Mouse (Mus musculus) right cerebral cortex, postnatal 25 days (tissue): ENCODE data around the gene Cd82.

Source experiments
- DNase-seq: peaks from one replicate; pipeline ENCODE4 v3.0.0; 2022

The Cd82 gene

DNA sequence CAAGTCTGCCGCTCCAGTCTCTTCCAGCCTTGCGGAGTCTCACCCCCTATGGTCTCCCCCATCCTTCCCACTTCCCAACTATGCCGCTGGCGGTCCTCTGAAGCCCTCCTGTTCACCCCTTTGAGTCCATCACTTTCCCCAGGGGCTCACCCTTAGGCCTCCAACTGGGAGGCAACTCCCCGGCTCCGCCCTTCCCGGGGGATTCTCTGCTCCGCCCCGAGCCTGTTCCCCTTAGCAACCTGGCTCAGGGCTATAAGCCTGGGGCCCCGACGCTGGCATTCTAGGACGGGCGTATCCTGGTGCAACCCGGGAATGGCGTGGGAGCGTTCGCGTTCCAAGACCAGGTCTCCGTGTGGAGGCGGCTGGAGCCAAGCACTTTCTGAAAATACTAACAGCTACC, at the start of gene Cd82:
Gene Cd82, minus strand, starts transcription at position 381 of the 400 bp plus-strand sequence.
- DNase-seq, result no peak

DNA sequence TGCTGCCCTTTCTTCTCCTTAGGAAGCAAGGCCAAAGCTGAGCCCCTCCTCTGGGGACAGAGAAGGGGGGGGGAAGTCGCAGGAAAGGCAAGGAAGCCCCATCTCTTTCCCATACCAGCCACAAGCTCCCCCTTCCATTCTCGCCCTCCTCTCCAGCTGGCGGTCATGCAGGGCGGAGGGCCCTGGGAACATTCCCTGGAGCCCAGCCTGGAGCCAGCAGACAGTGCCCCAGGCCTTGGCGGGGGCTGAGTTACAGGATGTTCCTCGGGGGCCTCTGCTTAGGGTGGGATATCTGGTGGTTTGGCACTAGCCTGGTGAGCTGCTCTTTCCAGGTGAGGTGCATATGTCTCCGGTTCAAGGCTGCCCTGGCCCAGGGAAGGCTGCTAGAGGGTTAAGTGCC, 49.2 kb upstream of the Cd82 start:
- no peak for DNase-seq

DNA sequence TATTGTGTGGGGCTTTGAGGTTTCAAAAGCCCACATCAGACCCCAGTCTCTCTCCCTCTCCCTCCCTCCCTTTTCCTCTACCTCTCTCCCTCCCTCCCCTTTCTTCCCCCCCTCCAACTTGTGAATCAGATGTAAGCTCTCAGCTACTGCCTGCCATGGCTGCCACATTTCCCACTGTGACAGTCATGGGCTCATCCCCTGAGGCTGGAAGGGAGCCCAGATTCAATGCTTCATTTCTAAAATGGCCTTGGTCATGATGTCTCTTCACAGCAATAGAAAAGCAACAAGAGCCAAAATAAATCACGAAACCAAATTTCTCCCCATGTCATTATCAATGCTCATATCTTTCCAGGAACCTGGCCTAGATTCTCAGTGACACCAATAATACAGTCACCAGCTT, 47.9 kb upstream of the Cd82 start:
- peak; percentile 25 for DNase-seq

DNA sequence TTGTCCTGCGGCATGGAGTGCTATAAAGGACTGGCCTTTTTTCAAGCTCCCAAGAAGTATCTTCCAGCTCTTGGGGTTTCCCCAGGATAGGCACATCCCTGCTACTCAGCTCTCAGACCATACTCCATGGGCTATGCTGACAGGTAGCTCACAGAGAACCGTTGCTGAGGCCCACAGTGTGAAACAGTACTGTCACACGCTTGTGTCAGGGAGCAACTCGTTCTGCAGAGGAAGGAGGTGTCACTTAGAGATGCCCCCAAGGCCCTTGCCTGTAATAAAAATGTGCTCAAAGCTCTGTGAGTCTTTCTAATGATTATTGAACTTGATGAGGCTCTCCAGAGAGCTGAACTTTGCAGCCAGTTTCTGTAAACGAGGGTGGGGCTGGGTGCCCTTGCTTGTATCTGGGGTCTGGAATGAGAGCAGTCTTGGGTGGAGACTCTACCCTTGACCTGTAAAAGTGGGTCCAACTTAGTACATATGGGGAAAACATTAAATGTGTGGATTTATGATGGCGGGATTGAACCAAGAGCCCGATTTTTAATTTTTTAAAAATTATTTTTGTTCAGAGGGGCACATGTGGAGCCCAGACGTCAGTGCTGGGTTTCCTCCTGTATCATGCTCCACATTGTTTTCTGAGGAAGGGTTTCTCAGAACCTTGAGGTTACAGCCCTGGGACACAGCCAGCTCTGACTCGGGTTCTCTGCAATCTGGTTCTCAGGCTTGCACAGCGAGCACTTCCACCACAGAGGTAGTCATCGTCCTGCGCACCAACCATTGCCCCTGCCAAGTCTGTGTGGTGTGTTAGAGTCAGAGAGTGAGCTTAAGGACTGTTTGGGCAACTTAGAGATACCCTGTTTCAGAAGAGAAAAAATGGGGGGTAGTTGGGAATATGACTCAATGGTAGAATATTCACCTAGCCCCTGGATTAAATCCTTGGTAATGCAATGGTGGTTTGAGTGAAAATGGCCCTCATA, 47.1 kb upstream of the Cd82 start:
- no peak for DNase-seq

DNA sequence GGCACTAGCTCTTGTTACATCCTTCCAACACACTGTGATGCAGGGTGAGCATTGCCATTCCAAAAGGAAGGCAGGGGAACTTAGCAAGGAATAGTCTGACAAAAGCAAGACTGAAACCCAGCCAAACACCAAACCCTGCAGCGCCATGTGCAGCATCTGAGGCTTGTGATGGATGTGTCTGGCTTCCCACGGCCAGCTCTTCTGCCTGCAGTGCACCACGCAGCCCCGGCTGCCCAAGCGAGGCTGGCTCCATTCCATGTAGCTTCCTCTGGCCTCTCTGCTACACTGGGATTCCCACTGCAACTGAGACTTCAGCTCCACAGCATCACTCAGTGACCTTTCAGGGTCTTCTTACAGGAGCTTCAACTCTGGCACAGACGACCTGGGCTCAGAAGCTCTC, 42.2 kb upstream of the Cd82 start:
- DNase-seq, result peak; percentile 17

DNA sequence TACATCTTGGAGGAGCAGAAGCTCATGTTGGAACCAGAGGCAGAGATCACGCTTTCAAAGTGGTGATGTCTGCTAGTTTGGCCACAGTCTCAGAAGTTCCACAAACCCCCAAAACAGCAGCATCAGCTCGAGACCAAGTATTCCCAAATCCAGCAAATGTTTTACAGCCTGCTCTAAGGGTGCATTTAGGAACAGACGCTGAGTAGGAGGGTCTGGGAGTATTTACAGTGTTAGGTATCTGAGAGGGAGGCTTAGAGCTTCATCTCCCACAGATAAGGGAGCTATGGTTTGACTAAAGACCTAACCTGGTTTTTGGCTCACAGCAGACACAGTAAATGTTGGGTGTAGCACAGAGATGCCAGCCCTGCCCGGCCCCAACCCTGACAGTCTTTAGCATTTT, 40.4 kb upstream of the Cd82 start:
- no peak for DNase-seq

DNA sequence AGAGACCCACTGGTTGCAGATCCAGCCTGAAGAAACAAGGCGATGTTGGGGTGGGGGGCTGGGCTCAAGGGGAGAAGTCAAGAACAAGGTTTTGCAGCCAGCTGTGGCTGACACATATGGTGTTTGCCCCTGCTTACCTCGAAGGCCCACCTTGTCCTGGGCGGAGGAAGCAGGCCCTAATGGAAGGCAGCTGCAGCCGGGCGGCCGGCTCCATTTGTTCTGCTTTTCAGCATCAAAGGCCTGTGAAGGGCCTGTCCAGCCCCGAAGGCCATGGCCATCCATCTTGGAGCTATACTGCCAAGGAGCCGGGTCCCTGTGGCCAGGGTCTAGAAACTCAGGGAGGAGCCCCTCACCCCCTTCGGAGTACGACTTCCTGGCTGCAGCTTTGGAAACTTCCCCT, 38.4 kb upstream of the Cd82 start:
- no peak for DNase-seq

DNA sequence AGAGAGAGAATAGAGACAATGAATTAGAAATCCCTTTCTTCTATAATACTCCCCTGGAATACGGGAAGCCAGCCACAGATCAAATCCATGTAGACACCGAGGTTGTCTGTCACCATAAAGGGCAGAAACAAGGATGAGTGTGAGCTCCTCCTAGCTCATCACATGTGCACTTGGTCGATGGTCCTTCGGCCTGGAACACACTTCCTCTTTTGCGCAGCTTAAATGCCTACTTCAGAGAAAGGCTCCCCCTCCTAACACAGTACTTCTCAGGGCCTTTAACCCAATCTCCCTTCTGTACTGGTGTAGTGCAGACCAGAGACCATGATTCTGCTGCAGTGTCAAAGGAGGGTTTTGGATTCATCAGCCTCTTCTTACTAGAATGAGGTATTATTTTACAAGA, 34.3 kb upstream of the Cd82 start:
- DNase-seq, result no peak

DNA sequence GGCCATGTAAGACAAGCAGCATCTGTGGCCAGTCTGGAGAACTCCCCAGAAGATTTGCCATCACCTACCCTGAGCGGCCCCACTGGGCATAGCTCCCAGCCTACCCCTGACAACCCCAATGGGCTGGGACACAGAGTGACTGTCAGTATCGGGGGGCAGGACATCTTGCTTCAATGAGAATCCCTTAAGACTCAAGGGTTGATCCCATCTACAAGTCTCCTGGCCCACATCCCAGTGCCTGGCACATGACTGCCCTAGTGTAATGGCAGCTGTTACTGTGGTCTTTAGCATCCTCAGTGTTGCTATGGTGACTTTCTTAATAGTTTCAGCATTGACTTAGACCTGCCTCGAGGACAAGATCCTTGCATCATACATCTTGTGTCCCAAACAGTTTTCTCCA, 32.2 kb upstream of the Cd82 start:
- no peak for DNase-seq

DNA sequence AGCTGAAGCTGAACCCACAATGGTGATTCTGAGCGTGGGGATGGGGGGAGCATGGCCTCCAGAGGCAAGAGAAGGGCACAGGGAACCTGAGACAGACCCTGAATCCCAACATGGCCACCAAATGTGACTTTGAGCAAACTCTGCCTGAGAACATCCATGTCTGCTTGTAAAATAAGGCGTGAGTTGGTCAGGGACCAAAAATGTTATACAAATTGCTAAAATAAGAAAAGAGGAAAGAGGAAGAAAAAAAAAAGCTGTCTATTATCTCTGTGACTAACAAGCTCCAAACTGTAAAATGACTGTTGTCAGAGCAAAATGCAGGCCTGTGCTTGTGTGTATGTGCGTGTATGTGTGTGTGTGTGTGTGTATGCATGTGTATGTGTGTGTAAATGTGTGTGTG, 30.6 kb upstream of the Cd82 start:
- DNase-seq, result no peak

DNA sequence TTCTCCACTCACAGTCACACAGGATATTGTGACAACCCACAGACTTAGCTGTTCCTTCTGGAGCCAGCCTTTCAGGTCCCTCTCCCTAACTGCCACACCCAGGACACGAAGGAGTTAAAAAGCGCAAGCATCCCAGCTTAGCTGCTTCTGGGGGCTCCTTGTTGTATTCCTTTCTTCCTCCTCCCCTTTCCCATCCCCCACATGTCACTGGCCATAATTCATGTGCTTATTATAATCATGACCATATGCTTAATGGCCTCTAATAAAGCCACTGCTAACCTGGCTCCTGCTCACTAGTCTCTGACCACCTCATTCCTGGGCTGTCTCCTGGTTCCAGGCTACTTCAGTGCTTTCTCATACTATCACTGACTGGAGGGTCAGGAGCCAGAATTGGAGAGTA, 27.6 kb upstream of the Cd82 start:
- no peak for DNase-seq

DNA sequence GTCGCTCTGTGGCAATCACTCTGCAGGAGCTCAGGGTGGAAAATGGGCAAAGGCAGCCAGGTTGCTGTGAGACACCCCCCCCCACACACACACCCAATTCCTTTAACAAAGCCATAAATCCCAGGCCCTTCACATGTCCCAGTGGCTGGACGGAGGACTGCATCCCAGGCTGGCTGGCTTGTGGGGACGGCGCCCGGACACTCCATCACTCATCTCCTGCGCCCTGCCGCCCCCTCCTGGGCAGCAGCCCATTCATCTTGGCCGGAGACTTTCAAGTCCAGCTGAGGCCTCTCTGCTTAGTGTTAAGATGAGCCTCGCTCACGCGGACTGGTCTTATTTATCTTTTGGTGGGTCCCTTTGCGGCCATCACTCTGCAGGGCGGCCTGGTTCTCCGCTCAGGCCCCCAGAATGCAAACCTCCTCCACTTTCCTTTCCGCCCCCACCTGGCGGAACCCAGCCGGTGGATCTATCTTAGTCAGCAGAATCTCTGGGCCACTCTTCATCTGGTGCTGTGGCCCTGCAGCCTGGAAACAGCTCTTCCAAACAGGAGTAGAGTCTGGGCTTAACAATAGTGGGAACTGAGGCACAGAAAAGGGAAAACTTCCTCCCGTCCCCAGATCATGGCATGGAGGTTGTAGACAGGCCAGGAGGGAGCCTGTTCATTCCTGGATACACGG, 26.1 kb upstream of the Cd82 start:
- DNase-seq, result no peak

DNA sequence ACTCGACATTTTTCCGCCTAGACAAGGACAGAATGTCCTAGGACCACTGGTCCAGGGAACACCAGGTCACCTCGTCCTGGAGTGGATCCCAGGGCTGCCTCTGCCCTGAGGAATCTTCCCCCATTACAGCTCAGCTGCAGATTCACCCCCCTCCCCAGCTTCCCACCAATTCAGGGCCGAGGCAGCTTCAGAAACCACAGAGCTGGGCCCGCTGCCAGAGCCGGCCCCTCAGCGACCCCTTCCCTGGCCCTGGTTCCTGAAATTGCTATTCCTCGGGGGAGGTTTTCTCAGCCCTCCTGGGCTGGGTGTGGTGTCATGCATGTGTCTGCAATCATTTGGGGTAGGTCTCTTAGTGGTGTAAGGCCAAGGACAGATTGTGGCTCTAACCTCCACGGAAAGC, 22.5 kb upstream of the Cd82 start:
- DNase-seq, result no peak

DNA sequence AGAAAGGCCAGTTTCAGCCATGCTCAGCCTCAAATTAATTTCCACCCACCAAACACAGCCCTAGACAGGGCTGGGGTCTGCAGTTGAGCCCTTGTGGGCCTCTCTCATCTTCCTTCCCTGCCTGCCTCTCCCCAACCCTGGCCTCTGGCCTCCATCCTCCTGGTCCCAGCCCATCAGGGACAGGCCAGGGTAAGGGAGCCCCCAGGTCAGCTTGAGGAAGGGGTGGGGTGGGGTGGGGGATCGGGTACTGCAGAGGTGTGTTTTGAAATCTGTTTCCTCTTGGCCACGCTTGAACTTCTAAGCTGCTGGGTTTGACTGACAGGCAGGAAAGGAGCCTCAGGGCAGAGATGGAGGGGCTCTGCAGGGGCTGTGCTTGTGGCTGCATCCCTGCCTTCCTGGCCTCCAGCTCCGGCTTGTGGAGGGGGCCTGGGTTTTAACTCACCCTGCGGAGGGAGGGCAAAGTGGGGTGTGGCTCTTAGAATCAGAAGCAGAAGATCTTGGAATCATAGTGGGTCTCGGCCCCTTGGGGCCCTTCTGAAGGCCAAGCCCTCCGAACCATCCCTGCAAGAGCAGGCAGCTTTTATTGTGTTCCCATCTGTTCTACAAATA, 19.2 kb upstream of the Cd82 start:
- DNase-seq, result no peak

DNA sequence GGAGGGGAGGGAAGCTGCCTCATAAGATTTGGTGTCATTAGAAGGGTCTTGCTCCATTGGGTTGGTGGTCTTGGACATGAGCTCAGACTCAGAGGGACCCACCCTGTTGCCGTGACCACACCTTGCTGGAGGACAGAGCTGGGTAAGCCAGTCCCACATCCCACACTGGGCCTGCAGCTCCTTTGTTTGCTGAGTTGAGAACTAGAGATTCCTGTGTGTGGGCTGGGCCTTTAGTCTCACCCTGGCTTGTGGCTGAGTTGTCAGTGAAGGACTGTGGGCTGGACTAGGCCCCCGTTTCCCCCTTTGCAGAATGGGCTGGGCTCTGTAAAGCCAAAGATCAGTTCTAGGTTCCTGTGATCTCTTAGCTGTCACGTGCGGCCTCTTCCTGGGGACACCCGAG, 15.8 kb upstream of the Cd82 start:
- DNase-seq, result no peak

DNA sequence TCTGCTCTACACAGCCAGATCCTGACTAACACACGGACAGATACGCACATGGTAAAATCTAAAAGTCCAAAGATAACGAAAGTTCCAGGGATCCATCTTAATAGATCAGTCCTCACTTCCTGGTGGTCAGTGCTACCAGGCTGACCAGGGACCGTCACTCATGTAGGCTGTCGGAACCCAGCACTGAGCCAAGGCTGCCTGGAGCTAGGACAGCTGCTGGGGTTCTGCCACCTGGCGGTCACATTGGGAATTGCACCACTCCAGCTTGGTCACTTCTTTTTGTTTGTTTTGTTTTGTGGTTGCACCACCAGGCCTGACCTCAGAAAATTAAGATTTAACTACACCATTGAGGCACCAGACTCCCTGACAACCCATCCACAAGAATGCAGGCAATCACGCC, 14.6 kb upstream of the Cd82 start:
- peak; percentile 17 for DNase-seq

DNA sequence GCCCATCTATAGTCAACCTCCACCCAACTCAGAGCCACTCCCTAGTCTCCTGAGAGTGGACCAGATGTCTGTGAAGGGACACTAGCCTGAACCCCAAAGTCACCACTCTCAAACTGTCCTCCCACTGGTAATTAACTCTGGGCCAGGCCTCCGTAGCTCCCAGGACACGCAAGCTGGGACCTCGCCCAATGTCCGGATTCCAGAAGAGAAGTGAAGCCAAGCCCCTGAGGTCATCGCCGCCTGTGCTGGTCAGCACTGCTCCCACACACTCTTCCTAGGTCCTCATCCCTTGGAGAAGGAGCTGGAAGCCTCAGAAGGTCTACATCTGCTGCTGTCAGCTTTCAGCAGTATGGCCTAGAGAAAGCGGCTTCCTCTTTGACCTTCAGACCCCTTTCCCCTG, 13.5 kb upstream of the Cd82 start:
- no peak for DNase-seq

DNA sequence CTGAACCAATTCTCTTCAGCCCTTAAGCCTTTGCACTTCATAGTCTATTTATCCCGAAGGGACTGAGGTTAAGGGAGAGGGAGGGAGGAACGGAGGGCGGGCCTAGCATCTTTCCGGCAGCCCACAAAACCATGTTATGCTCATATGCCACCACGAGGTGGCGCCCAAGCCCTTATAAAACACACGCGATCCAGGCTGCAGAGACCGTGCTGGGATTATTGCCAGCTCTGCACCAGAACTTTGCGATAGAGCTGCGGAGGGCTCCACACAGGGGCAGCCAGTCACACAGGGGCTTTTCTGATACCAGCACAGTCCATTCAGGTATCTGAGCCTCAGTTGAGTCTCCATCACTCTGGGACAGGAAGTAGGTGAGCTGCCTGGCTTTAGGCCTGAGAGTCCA, 12.1 kb upstream of the Cd82 start:
- DNase-seq, result peak; percentile 86

DNA sequence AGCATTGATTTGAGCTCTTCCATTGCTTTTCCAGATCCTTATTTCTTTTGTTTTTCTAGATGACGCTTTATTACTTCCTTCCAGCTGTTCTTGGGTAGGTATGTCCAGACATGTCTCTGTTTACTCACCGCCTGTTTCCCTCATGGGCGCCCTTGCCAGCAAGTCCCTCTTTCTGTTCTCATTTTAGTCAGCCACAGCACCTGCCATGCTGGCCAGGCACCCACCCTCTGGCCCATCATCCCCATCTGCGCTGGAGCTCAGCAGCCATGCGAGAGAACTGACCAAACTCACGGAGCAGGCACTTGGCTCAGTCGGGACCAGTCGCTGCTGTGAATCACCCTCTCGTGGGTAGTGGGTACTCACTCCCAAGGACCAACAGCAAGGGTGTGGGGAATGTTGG, 11.0 kb upstream of the Cd82 start:
- DNase-seq, result no peak

DNA sequence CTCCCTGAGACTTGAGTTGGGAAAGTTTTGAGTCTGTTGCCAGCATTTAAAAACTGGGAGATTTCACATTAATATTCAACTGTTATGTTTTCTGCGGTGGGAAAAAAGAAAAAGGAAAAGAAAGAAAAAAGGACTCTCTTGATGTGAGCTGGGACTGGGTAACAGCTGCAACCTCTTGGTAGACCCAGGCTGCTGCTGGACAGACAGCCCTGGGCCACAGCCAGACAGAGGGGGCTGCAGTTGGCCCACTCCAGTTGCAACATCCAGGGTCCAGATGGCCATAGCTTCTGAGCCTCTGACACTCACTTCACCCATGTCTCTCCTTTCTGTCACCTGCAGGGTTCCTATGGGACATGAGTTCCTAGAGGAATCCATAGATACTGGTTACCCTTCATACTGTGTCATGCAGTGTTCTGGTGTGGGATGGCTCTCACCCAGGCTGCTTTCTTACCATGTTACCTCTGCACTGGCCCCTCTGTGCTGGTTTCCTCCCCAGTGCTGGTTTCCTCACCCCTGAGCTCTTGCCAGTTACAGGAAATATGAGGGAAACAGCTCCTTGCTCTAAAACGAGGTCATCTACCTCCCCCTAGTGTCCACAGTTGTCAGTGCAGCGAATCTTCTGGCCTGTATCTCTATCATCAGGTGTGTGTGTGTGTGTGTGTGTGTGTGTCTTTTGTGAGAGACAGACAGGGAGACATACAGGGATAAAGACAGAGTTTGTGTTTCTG, 8.1 kb upstream of the Cd82 start:
- peak; percentile 77 for DNase-seq

DNA sequence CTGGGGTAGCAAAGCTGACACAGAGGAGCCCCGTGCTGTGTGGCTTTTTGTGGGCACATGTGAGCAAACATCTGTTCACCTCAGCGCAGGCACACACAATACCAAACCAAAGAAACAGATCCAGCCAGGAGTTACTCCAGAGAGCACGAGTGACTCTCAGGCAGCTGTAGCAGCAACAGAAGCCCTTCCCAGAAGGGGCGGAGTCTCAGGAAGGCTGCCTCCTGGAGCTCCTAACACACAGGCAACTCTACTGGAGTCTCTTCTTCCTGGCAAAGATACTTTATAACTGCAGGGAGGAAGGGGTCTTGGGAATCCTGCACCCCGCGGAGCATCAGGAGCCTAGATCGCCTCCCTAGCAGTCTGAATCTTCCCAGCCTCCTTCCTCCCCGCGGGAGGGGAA, 7.2 kb upstream of the Cd82 start:
- peak; percentile 23 for DNase-seq

DNA sequence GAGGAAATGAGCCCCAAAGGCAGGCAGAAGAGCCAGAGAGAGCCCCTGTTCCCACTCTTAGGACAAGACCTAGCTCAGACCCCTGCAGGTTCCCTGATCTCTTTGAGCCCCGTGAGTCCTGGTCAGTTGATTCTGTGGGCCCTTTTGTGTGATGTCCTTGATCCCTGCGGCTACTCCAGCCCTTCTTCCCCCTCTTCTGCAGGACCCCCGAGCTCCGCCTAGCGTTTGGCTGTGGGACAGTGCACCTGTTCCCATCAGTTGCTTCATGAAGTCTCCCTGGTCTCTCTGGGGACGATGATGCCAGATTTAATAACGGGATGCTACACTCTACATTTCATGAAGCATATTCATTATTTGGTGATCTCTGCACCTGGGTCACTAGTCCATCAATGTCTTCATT, 6.2 kb upstream of the Cd82 start:
- DNase-seq, result no peak

DNA sequence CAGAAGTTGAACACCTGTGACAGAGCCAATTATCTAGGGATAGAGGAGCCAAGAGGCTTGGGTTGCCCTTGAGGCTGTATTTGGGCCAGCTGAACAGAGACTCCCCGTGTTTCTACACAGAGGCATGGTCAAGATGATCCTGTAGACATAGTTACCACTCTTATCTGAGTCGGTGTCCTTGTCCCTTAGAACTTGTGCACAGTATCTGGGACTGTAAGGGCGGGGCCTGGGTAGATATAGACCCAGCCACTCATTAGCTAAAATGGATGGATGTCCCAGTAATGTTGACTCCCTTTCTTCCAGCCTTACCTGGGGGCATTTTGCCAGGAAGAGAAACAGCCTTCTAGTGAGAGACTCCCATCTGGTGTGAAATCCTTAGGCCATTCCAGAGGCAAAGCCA, 3.4 kb upstream of the Cd82 start:
- no peak for DNase-seq
